Mouse (Mus musculus): ENCODE measurements around the gene Gm28374.

DNA sequence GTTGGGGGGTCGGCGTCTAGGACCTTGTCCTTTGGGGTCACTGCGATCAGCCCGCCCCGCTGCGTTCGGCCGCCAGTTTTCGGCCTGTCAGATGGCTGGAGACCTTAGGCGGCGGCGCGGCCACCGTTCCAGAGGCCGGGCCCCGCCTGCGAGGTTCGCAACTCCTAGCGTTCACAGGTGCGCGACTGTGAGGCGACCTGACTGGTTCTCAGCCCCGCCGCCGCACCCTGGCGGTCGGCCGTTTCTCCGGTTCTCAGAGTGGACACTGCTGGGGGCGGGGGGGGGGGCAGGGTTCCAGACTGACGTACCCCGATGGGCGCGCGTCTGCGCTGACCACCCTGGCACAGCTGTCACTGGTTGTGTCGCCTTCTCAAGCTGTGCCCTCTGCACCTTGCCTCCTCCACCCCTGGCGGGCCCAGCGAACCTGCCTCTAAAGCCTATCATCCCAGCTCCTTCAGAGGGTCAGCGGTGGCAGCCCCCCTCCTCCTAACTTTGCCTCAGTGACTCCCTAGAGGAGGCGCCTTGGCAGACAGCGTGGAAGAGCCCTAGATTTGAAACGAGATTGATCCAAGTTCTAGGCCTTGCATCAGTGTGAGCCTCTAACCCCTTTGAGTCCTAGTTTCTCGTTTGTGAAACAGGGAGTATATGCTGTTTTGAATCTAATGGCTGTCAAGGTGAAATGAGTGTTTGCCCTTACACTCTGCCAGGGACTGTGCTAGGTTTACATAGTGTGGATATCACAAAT lies 34.7 kb downstream of the Gm28374 start:
- TF ChIP-seq CTCF (IDR thresholded peaks at IDR 0.05; ENCODE audit: borderline replicate concordance, insufficient read depth, low read length) (no peak), POLR2A (IDR thresholded peaks at IDR 0.05; ENCODE audit: low read depth, low read length) (no peak)
